Mouse (Mus musculus) G1E (cell line): ENCODE data around the gene Ptn.

Source experiments
- CTCF ChIP-seq: IDR thresholded peaks from 2 replicates; pipeline ENCODE4 v1.5.1; 2012; ENCODE audit warnings: low read depth, low read length, inconsistent platforms, mixed read lengths
- GATA1 ChIP-seq: IDR thresholded peaks from 2 replicates; pipeline ENCODE4 v1.6.1; 2012; ENCODE audit warnings: borderline replicate concordance, low read length, inconsistent platforms, mixed read lengths
- GATA2 ChIP-seq: IDR thresholded peaks from 2 replicates; pipeline ENCODE4 v1.6.1; 2012; ENCODE audit warnings: low read depth, low read length, inconsistent platforms, borderline replicate concordance
- POLR2AphosphoS5 ChIP-seq: IDR thresholded peaks from 2 replicates; pipeline ENCODE4 v1.6.1; 2012; ENCODE audit warnings: low read depth, low read length, inconsistent platforms; ENCODE audit not compliant: insufficient replicate concordance
- TAL1 ChIP-seq: conservative IDR thresholded peaks from 2 replicates; pipeline ENCODE4 v1.6.1; 2012; ENCODE audit warnings: low read depth, low read length, inconsistent platforms, mixed read lengths

GRCm38 (mm10) chr6:36797066-36797655 lies 12.9 kb downstream of the Ptn start:
- TF ChIP-seq CTCF (no peak), GATA1 (no peak), TAL1 (no peak), POLR2AphosphoS5 (no peak), GATA2 (no peak)
